Mouse (Mus musculus): ENCODE results near the gene Mrpl21. TPM values are rescaled to one million over a fixed set of nuclear protein-coding genes. Genes with fewer than 3 reads are reported as not detected.

Gene Mrpl21
- polyA plus RNA-seq, 1 experiment from 2014 or later: 121 TPM

GRCm38 (mm10) chr19:3266676-3267075, 16.0 kb upstream of the Mrpl21 start:
- DNase-seq (ENCODE audit: low spot score): no peak
- no peaks in the 10 kb centered on the region for H3K4me1 ChIP-seq (ENCODE audit: control insufficient read depth, insufficient read depth, low read length)
- H3K27ac ChIP-seq (ENCODE audit: low read depth, low read length): no peak overlapping the region
- 95% methylated on average over 4 of the region's 4 CpGs for WGBS
- no peak for ATAC-seq (ENCODE audit: insufficient read depth, low FRiP score, low TSS enrichment)
- H3K9ac ChIP-seq (ENCODE audit: low read length): no peak overlapping the region
- H3K9me3 ChIP-seq (ENCODE audit: control insufficient read depth, low read length): no peaks in the 10 kb centered on the region
- H3K27me3 ChIP-seq (ENCODE audit: control insufficient read depth, insufficient read depth, low read length): no peaks in the 10 kb centered on the region
- H3K36me3 ChIP-seq (ENCODE audit: control insufficient read depth, insufficient read depth, low read length): peaks cover 26% of the 10 kb centered on the region
- H3K4me3 ChIP-seq (ENCODE audit: low read depth, low read length): no peak overlapping the region
- H3K4me2 ChIP-seq (ENCODE audit: low read depth): no peak overlapping the region

GRCm38 (mm10) chr19:3267340-3267739, 15.4 kb upstream of the Mrpl21 start:
- Histone ChIP-seq H3K9me3 (ENCODE audit: control insufficient read depth, low read length) (no peaks in the 10 kb centered on the region), H3K4me3 (ENCODE audit: low read depth, low read length) (no peak overlapping the region), H3K36me3 (ENCODE audit: control insufficient read depth, insufficient read depth, low read length) (peaks cover 24% of the 10 kb centered on the region), H3K4me2 (ENCODE audit: low read depth) (no peak overlapping the region), H3K4me1 (ENCODE audit: control insufficient read depth, insufficient read depth, low read length) (no peaks in the 10 kb centered on the region), H3K27me3 (ENCODE audit: control insufficient read depth, insufficient read depth, low read length) (no peaks in the 10 kb centered on the region), H3K9ac (ENCODE audit: low read length) (no peak overlapping the region), H3K27ac (ENCODE audit: low read depth, low read length) (no peak overlapping the region)
- 89% methylated on average over 4 of the region's 4 CpGs for WGBS
- no peak for DNase-seq (ENCODE audit: low spot score)
- ATAC-seq (ENCODE audit: insufficient read depth, low FRiP score, low TSS enrichment): no peak

- no peak for DNase-seq (ENCODE audit: low spot score)
- Histone ChIP-seq H3K9me3 (ENCODE audit: control insufficient read depth, low read length) (no peaks in the 10 kb centered on the region), H3K9ac (ENCODE audit: low read length) (no peak overlapping the region), H3K4me3 (ENCODE audit: low read depth, low read length) (no peak overlapping the region), H3K4me1 (ENCODE audit: control insufficient read depth, insufficient read depth, low read length) (no peaks in the 10 kb centered on the region), H3K27ac (ENCODE audit: low read depth, low read length) (no peak overlapping the region), H3K4me2 (ENCODE audit: low read depth) (no peak overlapping the region), H3K36me3 (ENCODE audit: control insufficient read depth, insufficient read depth, low read length) (peaks cover 24% of the 10 kb centered on the region), H3K27me3 (ENCODE audit: control insufficient read depth, insufficient read depth, low read length) (no peaks in the 10 kb centered on the region)
- ATAC-seq (ENCODE audit: insufficient read depth, low FRiP score, low TSS enrichment): no peak
- WGBS: 91% methylated on average over 17 of the region's 17 CpGs
Measured at GRCm38 (mm10) chr19:3268218-3268980, 14.3 kb upstream of the Mrpl21 start.

- no peak for ATAC-seq (ENCODE audit: insufficient read depth, low FRiP score, low TSS enrichment)
- DNase-seq (ENCODE audit: low spot score): no peak
- no peak overlapping the region for H3K4me2 ChIP-seq (ENCODE audit: low read depth)
- H3K36me3 ChIP-seq (ENCODE audit: control insufficient read depth, insufficient read depth, low read length): peaks cover 27% of the 10 kb centered on the region
- WGBS: 93% methylated on average over 9 of the region's 9 CpGs
- no peak overlapping the region for H3K4me3 ChIP-seq (ENCODE audit: low read depth, low read length)
- no peak overlapping the region for H3K27ac ChIP-seq (ENCODE audit: low read depth, low read length)
- H3K4me1 ChIP-seq (ENCODE audit: control insufficient read depth, insufficient read depth, low read length): no peaks in the 10 kb centered on the region
- H3K9me3 ChIP-seq (ENCODE audit: control insufficient read depth, low read length): no peaks in the 10 kb centered on the region
- H3K27me3 ChIP-seq (ENCODE audit: control insufficient read depth, insufficient read depth, low read length): no peaks in the 10 kb centered on the region
- no peak overlapping the region for H3K9ac ChIP-seq (ENCODE audit: low read length)
Measured at GRCm38 (mm10) chr19:3269279-3269678, 13.4 kb upstream of the Mrpl21 start.

- no peaks in the 10 kb centered on the region for H3K27me3 ChIP-seq (ENCODE audit: control insufficient read depth, insufficient read depth, low read length)
- 94% methylated on average over 6 of the region's 6 CpGs for WGBS
- no peak overlapping the region for H3K4me2 ChIP-seq (ENCODE audit: low read depth)
- no peak for ATAC-seq (ENCODE audit: insufficient read depth, low FRiP score, low TSS enrichment)
- DNase-seq (ENCODE audit: low spot score): no peak
- no peaks in the 10 kb centered on the region for H3K9me3 ChIP-seq (ENCODE audit: control insufficient read depth, low read length)
- no peaks in the 10 kb centered on the region for H3K4me1 ChIP-seq (ENCODE audit: control insufficient read depth, insufficient read depth, low read length)
- no peak overlapping the region for H3K4me3 ChIP-seq (ENCODE audit: low read depth, low read length)
- H3K9ac ChIP-seq (ENCODE audit: low read length): no peak overlapping the region
- H3K36me3 ChIP-seq (ENCODE audit: control insufficient read depth, insufficient read depth, low read length): peaks cover 22% of the 10 kb centered on the region
- no peak overlapping the region for H3K27ac ChIP-seq (ENCODE audit: low read depth, low read length)
Measured at GRCm38 (mm10) chr19:3269803-3270202, 12.9 kb upstream of the Mrpl21 start.

- H3K9me3 ChIP-seq (ENCODE audit: control insufficient read depth, low read length): no peaks in the 10 kb centered on the region
- no peak overlapping the region for H3K4me2 ChIP-seq (ENCODE audit: low read depth)
- no peaks in the 10 kb centered on the region for H3K4me1 ChIP-seq (ENCODE audit: control insufficient read depth, insufficient read depth, low read length)
- 82% methylated on average over 6 of the region's 6 CpGs for WGBS
- no peak overlapping the region for H3K27ac ChIP-seq (ENCODE audit: low read depth, low read length)
- H3K9ac ChIP-seq (ENCODE audit: low read length): no peak overlapping the region
- no peaks in the 10 kb centered on the region for H3K27me3 ChIP-seq (ENCODE audit: control insufficient read depth, insufficient read depth, low read length)
- H3K36me3 ChIP-seq (ENCODE audit: control insufficient read depth, insufficient read depth, low read length): peaks cover 17% of the 10 kb centered on the region
- H3K4me3 ChIP-seq (ENCODE audit: low read depth, low read length): no peak overlapping the region
- ATAC-seq (ENCODE audit: insufficient read depth, low FRiP score, low TSS enrichment) (no peak), DNase-seq (ENCODE audit: low spot score) (no peak)
Measured at GRCm38 (mm10) chr19:3271366-3271765, 11.3 kb upstream of the Mrpl21 start.

GRCm38 (mm10) chr19:3273331-3273730, 9.4 kb upstream of the Mrpl21 start:
- Histone ChIP-seq H3K9ac (ENCODE audit: low read length) (no peak overlapping the region), H3K27ac (ENCODE audit: low read depth, low read length) (no peak overlapping the region), H3K4me3 (ENCODE audit: low read depth, low read length) (no peak overlapping the region), H3K4me1 (ENCODE audit: control insufficient read depth, insufficient read depth, low read length) (no peaks in the 10 kb centered on the region), H3K36me3 (ENCODE audit: control insufficient read depth, insufficient read depth, low read length) (peaks cover 12% of the 10 kb centered on the region), H3K27me3 (ENCODE audit: control insufficient read depth, insufficient read depth, low read length) (no peaks in the 10 kb centered on the region), H3K4me2 (ENCODE audit: low read depth) (no peak overlapping the region), H3K9me3 (ENCODE audit: control insufficient read depth, low read length) (no peaks in the 10 kb centered on the region)
- 91% methylated on average over 9 of the region's 9 CpGs for WGBS
- no peak for DNase-seq (ENCODE audit: low spot score)
- ATAC-seq (ENCODE audit: insufficient read depth, low FRiP score, low TSS enrichment): no peak

GRCm38 (mm10) chr19:3275744-3276365, 6.8 kb upstream of the Mrpl21 start:
- Histone ChIP-seq H3K4me1 (ENCODE audit: control insufficient read depth, insufficient read depth, low read length) (no peaks in the 10 kb centered on the region), H3K27me3 (ENCODE audit: control insufficient read depth, insufficient read depth, low read length) (no peaks in the 10 kb centered on the region), H3K9ac (ENCODE audit: low read length) (no peak overlapping the region), H3K4me3 (ENCODE audit: low read depth, low read length) (no peak overlapping the region), H3K27ac (ENCODE audit: low read depth, low read length) (no peak overlapping the region), H3K4me2 (ENCODE audit: low read depth) (no peak overlapping the region), H3K36me3 (ENCODE audit: control insufficient read depth, insufficient read depth, low read length) (peaks cover 12% of the 10 kb centered on the region), H3K9me3 (ENCODE audit: control insufficient read depth, low read length) (no peaks in the 10 kb centered on the region)
- WGBS: 89% methylated on average over 3 of the region's 3 CpGs
- no peak for DNase-seq (ENCODE audit: low spot score)
- no peak for ATAC-seq (ENCODE audit: insufficient read depth, low FRiP score, low TSS enrichment)

- Histone ChIP-seq H3K36me3 (ENCODE audit: control insufficient read depth, insufficient read depth, low read length) (peaks cover 2% of the 10 kb centered on the region; the same call in 1 of the 2 replicates), H3K27me3 (ENCODE audit: control insufficient read depth, insufficient read depth, low read length) (no peaks in the 10 kb centered on the region), H3K9me3 (ENCODE audit: control insufficient read depth, low read length) (no peaks in the 10 kb centered on the region), H3K27ac (ENCODE audit: low read depth, low read length) (no peak overlapping the region), H3K9ac (ENCODE audit: low read length) (peak overlapping the region; percentile 68; the same call in 1 of the 2 replicates), H3K4me2 (ENCODE audit: low read depth) (peak overlapping the region; percentile 75), H3K4me1 (ENCODE audit: control insufficient read depth, insufficient read depth, low read length) (peaks cover 7% of the 10 kb centered on the region), H3K4me3 (ENCODE audit: low read depth, low read length) (peak overlapping the region; percentile 72)
- ATAC-seq (ENCODE audit: insufficient read depth, low FRiP score, low TSS enrichment) (no peak), DNase-seq (ENCODE audit: low spot score) (no peak)
- 71% methylated on average over 4 of the region's 4 CpGs for WGBS
Measured at GRCm38 (mm10) chr19:3281886-3282285, 815 bp upstream of the Mrpl21 start.

Measured in neural tube, embryonic 11.5 days (tissue).